Mouse (Mus musculus): ENCODE results near the gene Barhl2.

GRCm38 (mm10) chr5:106464336-106465128, 6.6 kb upstream of the Barhl2 start:
- TF ChIP-seq EP300 (IDR thresholded peaks at IDR 0.05; ENCODE audit: low read depth) (no peak), CTCF (IDR thresholded peaks at IDR 0.05; ENCODE audit: low read depth) (no peak)

Measured in liver, embryonic 14.5 days (tissue).